Mouse (Mus musculus) thymus, postnatal 4 days (tissue): ENCODE measurements around the gene Casp14.
"Not testable (repeated sequence)": the region's sequence is repeated elsewhere in the genome, so short reads cannot be mapped to it uniquely, and the experiment has no call there.

Experiments used
- DNase-seq: peaks from one replicate; pipeline ENCODE4 v3.0.0; 2021

Gene Casp14

DNA sequence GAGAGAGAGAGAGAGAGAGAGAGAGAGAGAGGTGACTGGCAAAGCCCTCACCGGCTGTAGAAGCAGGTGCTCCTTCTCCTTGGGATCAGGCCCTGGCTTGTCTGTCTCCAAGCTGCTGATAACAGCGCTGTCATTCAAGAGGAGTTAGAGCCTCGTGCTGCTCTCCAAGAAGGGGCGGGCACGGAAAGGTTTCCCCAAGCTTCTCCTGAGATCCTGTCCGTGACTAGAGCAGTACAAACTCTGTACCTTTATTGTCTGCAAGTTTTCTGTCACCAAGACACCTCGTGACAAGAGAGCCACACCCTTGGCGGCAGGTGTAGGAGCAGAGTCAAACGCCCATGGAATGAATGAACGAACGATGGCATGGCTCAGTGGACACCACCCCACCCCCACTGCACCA, at the start of gene Casp14:
Gene Casp14 (minus strand): TSS at position 239 of the 400 bp plus-strand sequence.
- no peak for DNase-seq

DNA sequence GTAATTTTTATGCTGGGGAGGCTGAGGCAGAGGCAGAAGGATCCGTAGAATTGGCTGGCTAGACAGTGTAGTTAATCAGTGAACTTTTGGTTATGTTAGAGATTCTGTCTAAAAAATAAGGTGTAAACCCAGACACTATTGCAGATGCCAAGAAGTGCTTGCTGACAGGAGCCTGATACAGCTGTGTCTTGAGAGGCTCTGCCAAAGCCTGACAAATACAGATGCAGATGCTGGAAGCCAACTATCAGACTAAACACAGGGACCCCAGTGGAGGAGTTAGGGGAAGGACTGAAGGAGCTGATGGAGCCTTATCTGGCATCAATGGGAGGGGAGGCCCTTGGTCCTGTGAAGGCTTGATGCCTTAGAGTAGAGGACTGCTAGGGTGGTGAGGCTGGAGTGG, 47.5 kb upstream of the Casp14 start:
- DNase-seq = no peak

DNA sequence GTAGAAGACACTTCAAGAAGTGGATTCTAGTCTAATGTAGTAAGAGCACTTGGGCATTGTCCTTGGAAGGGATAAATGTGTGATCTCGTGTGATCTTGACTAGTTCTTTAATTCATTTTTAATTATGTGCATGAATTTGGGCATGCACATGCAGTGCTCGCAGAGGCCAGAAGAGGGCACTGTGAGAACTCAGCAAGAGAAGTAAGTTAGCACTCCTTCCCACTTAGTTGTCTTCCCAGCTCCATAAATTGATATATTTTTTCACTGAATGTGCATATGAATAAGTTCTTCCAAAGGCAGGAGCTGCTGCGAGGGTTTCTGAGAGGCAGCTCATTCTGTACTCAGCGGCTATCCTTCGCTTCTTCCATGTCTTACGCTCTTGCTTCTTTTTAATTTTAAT, 37.9 kb upstream of the Casp14 start:
- peak; percentile 70 for DNase-seq

DNA sequence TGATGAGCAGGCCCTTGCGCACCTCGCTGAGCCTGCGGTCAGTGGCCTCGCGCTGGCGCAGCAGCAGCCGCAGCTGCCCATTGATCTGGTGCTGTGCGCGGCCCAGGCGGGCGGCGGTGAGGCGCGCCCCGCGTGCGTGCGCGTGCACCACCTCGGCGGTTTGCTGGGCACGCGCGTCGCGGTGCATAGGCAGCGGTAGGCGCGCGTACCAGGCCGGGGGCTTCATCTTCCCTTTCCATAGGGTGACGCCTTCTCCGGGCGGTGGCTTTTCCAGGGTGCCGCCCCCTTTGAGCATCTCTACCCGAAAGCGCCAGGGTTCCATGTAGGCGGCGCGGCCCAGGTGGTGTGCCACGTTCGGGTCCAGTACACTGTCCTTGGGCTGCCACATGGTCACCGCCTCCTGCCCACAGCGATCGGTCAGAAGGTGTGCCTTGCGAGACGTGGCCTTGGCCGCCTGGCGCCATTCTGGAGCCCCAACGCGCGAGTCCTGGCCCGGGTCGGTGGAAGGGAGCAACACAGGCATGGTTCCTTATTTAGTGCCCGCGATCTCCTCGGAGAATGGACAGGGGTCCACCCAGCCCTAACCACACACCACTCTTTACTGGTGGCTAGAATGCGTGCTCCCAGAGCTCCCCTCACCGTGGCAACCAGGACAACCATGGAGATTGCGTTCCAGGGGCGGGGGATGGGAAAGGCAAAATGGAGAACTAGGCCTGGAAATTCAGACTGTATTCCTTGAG, 34.5 kb upstream of the Casp14 start, which contains the start of gene Ccdc105:
Gene Ccdc105 (minus strand): TSS at position 614 of the 740 bp plus-strand sequence.
- peak; percentile 17 for DNase-seq

DNA sequence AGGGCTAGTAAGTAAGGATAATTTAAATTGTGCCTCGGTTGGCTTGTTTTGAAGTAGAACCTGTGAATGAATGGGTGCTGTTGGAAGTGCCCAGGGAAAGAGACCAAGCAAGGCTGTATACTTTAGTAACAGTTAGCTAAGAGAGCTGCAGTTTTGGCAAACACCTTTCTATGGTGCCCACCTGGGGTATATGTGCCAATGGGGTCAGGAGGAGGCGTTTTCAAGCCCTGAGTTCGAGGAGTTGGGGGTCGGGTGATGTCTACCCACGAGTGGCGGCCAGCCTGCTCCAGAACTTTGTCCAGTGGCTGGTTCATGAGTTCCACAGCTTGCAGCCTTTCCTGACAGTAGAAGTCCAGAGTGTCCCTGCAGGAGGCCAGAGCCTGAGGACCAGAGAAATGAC, 30.9 kb upstream of the Casp14 start:
- DNase-seq = no peak

DNA sequence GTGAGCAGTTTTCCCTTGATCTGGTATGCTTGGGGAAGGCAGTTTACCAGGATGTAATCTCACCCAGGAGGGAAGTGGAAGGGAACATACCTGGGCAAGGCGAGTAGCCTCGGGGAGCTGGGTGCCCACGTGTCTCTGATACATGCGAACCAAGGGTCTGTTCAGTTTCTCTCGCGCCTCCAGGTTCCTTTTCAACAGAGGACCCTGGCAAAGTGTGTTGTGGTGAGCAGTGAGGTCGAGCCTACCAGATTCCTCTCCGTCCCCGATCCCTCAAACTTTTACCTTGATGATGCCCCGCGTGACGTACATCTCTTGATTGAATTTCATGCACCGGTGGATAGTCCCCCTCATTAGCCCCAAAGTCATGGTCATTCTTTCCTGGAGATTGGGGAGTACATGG, 30.1 kb upstream of the Casp14 start:
- DNase-seq = no peak

DNA sequence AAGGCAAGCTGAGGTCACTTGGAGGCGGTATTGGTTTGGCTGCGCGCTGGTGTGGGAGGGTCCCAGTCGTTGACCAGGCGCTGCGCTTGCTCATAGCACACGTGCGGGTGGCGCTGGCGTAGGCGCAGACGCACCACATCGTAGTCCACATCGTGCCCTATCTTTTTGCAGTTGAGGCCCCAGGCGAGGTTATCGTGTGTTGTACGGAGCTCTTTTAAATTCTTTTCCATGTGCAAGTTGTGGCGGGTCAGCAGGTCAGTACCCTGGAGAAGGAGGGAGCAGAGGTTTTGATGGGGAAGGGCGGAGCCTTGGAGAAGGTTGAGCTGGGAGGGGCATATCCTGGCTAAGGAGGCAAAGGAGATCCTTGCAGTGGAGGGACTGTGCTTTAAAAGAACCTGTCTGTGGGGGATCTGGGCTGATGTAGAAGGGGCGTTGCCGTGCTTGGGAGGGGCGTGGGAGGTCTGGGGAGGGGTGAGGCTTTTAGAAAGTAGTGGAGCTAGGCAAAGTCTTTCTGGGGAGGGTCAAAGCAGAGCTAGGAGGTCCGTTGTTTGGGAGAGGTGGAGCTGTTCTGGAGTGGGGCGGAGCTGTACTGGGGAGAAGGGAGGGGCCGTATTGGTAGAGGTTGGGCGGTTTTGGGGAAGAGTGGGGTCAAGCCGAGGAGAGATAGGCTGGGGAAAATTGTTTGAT, 29.1 kb upstream of the Casp14 start:
- DNase-seq = no peak

DNA sequence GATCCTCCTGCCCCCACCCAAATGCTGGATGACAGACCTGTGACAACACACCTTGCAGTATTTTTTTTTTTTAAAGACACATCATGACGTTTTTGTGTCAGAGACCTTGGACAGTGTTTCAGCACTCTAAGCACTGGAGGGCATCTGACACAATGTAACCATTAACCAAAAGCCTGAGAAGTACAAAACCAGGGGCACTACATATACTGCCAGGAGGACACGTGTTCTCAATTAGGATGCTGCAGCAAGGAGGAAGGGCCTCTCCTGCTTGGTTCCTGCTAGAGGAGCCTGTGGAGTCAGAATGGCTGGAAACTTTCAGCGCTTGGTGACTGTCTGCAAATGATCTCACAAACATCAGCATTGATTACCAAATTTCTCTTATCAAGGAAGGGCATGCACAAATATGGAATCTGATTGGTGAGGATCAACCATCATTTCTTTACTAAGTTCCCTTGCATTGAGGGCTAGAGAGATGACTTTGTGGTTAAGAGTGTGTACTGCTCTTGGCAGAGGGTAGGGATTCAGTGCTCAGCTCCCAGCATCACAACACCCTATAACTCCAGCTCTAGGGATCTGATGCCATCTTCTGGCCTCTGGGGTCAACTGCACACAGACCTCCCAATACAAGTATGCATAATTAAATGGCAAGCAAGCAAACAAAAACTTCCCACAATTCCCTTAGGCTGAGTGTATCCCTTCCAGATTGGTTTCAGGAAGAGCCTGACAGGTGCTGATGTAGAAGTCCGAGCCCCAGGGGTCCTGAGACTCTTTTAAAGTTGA, 27.5 kb upstream of the Casp14 start:
- no peak for DNase-seq

DNA sequence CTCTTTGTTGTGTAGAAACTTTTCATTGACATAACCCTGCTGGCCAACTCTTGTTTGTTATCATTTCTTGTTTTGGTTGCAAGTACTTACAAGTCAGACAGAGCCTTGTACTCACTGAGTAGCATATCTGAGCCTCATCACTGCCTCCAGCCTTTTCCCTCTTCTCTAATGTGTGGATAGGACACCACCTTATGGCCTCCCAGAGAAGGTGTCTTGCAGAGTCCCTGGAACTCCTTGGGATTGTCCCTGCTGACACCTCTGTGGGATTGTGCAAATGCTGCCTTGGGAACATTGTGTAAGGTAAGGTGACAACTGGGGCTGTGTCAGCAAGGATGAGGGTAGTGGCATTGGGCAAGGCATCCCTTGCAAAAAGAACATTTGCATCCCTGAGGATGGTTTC, 25.6 kb upstream of the Casp14 start:
- no peak for DNase-seq

DNA sequence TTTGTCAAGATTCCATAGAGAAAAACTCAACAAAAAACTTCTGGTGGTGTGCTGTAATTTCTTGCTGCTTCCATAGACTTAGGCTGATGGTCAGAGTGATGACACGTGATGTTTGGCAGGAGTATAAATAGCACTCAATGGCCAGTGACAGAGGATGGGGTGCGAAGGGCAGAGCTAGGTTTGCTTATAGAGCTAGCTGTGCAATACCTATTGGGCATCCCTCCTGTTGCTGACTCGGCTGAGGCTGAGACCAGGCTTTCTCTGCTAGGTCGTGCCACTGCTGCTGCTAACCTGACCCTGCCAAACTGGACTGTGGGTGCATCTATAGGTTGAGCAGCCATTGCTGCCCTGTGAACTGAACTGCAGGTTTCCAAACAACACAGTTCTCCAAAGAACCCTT, 21.7 kb upstream of the Casp14 start:
- no peak for DNase-seq

DNA sequence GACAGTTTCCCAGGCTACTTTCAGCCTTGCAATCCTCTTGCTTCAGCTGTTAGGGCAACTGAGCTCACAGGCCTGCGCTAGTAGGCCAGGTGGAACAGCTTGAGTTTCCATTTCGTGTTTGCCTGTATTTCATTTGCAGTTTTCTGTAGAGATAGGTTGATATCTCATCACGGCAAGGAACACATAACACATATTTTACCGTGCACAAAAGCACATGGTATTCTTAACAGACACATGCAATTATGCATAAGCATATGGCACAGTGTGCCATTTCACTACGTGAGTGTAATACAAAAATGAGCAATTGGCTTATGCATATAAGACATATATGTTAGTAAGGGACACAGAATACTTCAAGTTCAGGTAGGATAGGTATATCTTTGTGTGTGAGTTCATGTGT, 9.8 kb upstream of the Casp14 start:
- DNase-seq = no peak

DNA sequence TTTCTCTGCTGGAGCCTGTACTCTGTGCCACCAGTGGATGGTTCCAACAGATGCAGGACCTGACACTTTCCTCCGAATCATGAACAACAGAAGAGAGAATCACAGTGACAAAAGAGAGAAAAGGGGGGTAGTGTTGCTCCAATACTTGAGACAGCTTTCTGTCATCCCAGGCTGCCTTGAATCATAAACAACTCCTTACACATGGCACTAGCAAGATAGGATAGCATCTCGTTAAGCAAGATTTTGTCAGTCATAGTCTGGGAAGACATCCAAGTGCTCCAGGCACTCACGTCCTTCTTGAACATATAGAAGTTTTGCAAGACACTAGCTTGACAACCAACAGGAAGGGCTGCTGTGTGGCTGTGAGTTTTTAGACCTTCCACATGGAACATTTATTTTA, 8.9 kb upstream of the Casp14 start:
- no peak for DNase-seq

DNA sequence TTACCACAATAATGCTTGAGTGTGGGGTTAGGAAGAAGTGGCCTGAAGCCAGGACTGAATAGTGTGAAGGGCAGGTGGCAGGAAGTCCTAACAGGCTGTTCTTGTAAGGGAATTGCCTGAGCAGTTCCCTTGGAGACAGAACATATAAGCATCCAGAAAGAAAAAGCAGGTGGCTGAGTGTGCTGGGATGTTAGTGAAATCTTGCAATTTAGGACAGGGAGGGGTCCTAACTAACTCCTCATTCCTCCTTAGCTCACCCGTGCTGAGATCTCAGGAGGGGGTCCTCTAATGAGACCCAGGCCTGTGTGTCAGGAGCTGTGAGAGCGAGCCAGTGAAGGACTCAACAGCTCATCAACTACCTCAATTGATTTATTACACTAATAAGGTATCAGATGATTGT, 5.3 kb upstream of the Casp14 start:
- no peak for DNase-seq

DNA sequence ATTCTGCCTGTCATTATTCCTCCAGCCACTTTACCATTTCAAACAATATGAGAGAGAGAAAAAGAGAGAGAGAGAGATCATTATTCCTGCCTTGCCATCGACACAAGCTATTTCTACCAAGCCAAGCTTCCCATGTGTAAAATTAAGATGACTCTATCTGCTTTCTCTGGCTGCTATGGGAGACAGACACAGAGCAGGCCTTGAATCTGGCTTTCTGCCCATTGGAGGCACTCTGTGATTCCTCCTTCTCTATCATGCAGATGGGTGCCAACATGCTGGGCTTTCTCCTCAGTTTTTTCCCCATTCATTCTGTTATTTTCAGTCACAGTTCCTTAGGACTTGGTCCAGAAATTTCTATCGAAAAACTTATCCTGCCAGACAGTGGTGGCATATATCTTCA, 4.6 kb upstream of the Casp14 start:
- no peak for DNase-seq

DNA sequence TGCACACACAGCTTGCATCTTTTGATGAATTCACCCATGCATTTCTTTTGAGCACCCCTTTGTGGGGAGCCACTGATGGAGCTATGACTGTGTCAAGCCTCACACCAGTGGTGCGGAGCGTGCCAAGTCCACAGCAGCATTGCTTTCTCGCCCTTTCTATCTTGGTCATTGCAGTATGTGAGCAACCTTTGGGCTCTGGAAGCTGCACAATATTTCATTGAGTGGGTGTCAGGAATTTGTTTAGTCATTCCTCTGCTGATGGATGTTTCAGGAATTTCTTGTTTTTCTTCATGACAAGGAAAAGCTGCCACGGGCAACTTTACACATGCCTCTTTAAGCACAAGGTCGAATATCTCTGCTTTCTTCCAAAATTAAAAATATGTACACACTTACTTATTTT, 3.9 kb upstream of the Casp14 start:
- no peak for DNase-seq

DNA sequence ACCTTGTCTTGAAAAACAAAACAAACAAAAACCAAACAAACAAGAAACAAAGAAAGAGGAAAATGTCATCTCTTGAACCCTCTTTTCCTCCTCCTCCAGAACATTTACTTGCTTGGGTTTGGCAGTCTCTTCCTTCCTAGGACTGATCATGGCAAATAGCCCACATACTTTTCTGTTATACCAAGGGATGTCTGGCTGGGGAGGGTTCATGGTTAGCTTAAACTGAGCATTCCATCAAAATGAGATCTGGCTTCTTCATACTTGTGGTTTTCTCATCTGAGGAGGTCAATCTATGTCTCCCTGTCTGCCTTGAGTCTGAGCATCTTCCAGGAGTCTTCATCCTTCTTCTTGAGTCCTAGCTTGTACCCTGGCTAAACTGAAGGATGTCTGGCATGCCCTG, 1.9 kb downstream of the Casp14 start:
- DNase-seq = no peak

DNA sequence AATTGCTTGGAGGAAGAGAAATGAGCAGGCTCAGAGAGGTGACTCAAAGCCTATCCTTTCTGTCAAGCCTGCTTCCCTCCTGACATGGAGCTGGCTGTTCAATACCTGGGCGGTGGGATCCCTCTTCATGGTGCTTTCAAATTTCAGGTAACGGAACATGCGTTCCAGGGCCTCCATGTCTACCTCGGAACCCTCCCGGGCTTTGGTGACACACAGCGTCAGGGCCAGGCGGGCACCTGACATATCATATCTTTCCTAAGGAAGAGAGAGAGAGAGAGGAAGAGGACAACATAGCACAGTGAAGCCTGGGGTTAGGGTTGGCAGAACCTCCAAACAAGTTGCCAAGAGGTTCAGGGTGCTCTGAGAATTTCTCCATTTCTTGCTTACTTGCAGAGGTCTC, 2.9 kb downstream of the Casp14 start:
- no peak for DNase-seq

DNA sequence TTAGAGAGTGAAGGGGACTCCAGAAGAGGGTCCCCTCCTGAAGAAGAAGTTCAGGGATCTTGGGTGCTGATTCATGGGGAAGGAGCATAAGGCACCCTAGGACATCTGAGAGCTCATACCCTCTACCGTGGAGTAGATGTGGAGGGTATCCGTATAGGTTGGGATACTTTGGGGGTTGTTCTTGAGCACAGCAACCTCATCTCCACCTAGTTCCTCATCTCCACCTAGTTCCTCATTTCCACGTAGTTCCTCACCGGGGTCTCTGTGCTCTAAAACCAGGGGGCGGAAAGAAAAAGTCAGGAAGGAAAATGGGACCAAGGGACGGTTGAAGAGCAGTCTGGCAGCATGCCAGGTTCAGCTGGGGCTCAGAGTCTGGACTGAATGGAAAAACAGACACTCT, 4.0 kb downstream of the Casp14 start:
- DNase-seq = no peak

DNA sequence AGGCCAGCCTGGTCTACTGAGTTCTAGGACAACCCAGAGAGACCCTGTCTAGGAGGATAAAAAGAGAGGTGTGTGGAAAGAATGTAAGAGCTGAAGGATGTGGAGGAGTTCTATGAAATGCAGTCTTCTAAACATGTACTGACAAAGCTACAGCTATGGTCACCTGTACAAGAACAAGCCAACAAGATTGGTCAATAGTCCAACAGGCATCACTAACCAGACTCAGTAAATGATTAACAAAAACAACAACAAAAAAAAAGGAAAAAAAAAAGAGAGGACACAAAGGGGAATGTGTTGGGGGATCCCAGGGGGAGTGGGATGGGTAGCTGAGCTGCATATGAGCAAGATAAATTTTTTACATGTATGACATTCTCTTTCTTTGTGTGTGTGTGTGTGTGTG, 7.4 kb downstream of the Casp14 start:
- DNase-seq = no peak

DNA sequence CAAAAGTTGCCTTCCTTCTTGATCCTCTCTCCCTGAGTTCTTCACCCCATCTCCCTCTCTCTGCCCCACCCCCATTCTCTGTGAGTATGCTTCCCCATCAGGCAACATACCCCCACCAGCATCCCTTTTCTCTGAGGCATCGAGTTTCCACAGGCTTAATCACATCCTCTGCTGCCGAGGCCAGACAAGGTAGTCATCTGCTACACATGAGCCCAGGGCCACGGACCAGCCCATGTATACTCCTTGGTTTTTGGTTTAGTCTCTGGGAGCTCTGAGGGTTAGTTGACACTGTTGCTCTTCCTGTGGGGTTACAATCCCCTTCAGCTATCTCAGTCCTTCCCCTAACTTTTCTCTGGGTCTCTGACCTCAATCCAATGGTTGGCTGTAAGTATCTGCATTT, 17.2 kb downstream of the Casp14 start:
- no peak for DNase-seq

DNA sequence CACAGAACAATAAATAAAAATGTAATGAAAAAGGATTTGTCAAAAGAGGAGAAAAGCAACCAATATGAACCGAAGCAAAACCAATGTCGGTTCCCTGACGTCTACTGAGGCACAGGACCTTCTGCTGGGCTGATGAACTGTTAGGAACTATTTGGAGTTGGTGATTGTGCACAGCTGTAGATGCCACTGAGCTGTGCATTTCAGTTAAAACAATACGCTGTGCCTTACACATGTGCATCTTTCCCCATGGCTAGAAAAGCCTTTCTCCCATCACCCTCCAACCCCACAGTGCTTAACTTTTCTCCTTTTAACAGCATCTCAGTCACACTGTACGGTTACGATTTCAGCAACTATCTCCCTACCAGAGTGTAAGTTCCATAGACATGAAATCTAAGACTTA, 28.1 kb downstream of the Casp14 start:
- DNase-seq = no peak

DNA sequence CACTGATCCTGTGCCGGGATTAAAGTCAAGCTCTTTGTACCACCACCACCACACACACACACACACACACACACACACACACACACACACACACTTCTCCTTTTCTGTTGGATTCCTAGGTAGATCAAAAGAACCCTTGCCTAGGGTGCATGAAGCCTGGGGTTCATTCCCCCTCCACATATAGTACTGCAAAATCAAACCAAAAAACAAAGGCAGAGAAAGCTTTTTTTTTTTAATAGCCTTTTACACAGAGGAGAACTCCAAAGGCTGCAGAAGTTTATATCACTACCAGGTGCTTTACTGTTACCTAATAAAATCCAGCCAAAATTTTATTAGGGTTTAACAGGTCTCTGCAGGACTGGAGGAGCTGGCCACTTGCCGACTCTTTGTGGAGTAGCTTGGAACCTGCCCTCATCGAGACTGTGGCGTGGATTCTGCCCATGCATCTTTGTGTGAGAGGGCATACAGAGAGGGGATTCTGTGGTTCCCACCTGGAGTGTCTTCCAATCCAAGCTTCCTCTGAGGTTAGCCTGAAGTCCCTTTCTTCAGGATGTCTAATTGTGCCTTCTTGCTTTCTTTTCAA, 31.0 kb downstream of the Casp14 start:
- DNase-seq = no peak

DNA sequence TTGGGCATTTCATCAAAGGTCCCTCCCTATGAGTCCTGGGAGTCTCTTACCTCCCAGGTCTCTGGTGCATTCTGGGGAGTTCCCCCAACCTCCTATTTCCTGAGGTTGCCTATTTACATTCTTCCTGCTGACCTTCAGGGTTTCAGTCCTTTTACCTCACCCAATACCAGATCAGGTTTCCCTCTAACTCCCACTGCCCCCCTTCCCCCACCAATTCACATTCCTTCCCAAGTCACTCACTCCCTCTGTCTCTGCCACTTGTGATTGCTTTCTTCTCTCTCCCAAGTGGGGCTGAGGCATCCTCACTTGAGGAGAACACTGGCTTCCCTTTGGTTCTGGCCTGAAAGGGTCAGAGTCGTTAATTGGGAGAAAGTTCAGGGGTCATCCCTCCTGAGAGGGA, 48.0 kb downstream of the Casp14 start:
- not testable (repeated sequence) for DNase-seq

DNA sequence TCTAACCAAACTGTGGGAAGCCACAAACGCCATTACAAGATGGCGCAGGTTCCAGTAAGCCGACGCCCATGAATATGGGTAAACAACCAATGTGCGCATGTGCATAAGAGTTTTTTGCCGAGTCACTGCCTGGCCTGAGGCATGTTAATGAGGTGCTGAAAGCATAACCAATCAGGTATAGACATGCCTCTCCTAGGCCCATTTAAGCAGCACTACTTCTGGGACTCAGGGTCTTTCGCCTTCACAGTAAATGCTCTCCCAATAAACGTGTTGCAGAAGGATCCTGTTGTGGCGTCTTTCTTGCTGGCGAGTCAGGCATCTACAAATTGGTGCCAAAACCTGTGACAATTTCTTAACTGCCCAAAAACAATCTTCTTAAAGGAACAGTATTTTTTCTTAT, 51.4 kb downstream of the Casp14 start:
- not testable (repeated sequence) for DNase-seq
